Mouse (Mus musculus) liver, embryonic 14.5 days (tissue): ENCODE measurements around the gene 9930104L06Rik. TPM values are rescaled to one million over a fixed set of nuclear protein-coding genes. Genes with fewer than 3 reads are reported as not detected.
"Not testable (repeated sequence)": the region's sequence is repeated elsewhere in the genome, so short reads cannot be mapped to it uniquely, and the experiment has no call there.

Experiments used
- ATAC-seq: fragments of 200-750 bp; cut with Nextera tagmentation; 2 replicates; pipeline ENCODE4 v1.8.0; 2017; ENCODE audit warnings: moderate number of reproducible peaks, mild to moderate bottlenecking, moderate library complexity; ENCODE audit not compliant: insufficient read depth
- DNase-seq, 3 experiments: peaks; one replicate each; pipeline ENCODE4 v3.0.0-alpha.2; 2012 to 2013; ENCODE audit warnings: low read depth in 3 of 3, low spot score in 3 of 3
- H3K27ac ChIP-seq: fragments of 300-500 bp; sonication (generic); 2 replicates; pipeline ENCODE4 v1.5.1; 2014; ENCODE audit warnings: moderate library complexity, mild to moderate bottlenecking, control low read depth, inconsistent platforms
- H3K27me3 ChIP-seq: fragments of 300-500 bp; sonication (generic); 2 replicates; pipeline ENCODE4 v1.6.1; 2014; ENCODE audit warnings: mild to moderate bottlenecking, low read length, moderate library complexity; ENCODE audit not compliant: control insufficient read depth, insufficient read depth
- H3K36me3 ChIP-seq: fragments of 300-500 bp; sonication (generic); replicated peaks from 2 replicates; pipeline ENCODE4 v1.6.1; 2014; ENCODE audit warnings: low read depth; ENCODE audit not compliant: control insufficient read depth, insufficient read depth
- H3K4me1 ChIP-seq, 2 experiments: fragments of 200-500 bp in 1 of 2; fragments of 300-500 bp in 1 of 2; sonication (generic) in 1 of 2; replicated peaks; 2 replicates each; pipeline ENCODE4 v1.6.1; 2012 to 2014; ENCODE audit warnings: antibody characterized with exemption in 1 of 2, inconsistent platforms in 1 of 2, low read length in 1 of 2; ENCODE audit not compliant: control insufficient read depth in 2 of 2, insufficient read depth in 2 of 2
- H3K4me2 ChIP-seq: fragments of 300-500 bp; sonication (generic); 2 replicates; pipeline ENCODE4 v1.6.1; 2014; ENCODE audit warnings: low read depth, mild to moderate bottlenecking, control low read depth, moderate library complexity
- H3K4me3 ChIP-seq, 2 experiments: fragments of 200-500 bp in 1 of 2; fragments of 300-500 bp in 1 of 2; sonication (generic) in 1 of 2; 2 replicates each; pipeline ENCODE4 v1.5.1; 2012 to 2014; ENCODE audit warnings: low read depth in 2 of 2, low read length in 2 of 2, mild to moderate bottlenecking in 2 of 2, control low read depth in 1 of 2, inconsistent platforms in 1 of 2, moderate library complexity in 1 of 2; ENCODE audit not compliant: insufficient read depth in 1 of 2
- H3K9ac ChIP-seq: fragments of 300-500 bp; sonication (generic); replicated peaks from 2 replicates; pipeline ENCODE4 v1.6.1; 2014; ENCODE audit warnings: mild to moderate bottlenecking, control low read depth, moderate library complexity
- H3K9me3 ChIP-seq: fragments of 300-500 bp; sonication (generic); 2 replicates; pipeline ENCODE4 v1.6.1; 2016; ENCODE audit warnings: low read length, mixed read lengths; ENCODE audit not compliant: control insufficient read depth
- CTCF ChIP-seq: IDR thresholded peaks from 2 replicates; pipeline ENCODE4 v1.5.1; 2016; ENCODE audit warnings: antibody characterized with exemption, low read depth, control low read depth
- EP300 ChIP-seq: IDR thresholded peaks from 2 replicates; pipeline ENCODE4 v1.6.1; 2016; ENCODE audit warnings: antibody characterized with exemption, low read depth
- WGBS: fragments of 180-500 bp; shearing (Covaris S2); extraction: QIAGEN DNeasy Blood & Tissue Kit; methylation state at CpG from one replicate; pipeline ENCODE4 v1.1.7; 2014; ENCODE audit not compliant: insufficient replicate concordance; 5-methylcytosine and 5-hydroxymethylcytosine counted together
- polyA plus RNA-seq, 2 experiments: library from polyadenylated mRNA; depleted of rRNA in 1 of 2; stranded (reverse) in 1 of 2; unstranded in 1 of 2; fragments of >200 nt; fragmentation: Nextera tagmentation in 1 of 2; extraction: Ambion mirVana in 1 of 2; gene quantifications; 2 replicates each; pipeline versions ENCODE4 v1.2.1 to v1.2.3; 2012 to 2014

9930104L06Rik gene
- polyA plus RNA-seq, 2 experiments, result 0.94 to 5.8 TPM

DNA sequence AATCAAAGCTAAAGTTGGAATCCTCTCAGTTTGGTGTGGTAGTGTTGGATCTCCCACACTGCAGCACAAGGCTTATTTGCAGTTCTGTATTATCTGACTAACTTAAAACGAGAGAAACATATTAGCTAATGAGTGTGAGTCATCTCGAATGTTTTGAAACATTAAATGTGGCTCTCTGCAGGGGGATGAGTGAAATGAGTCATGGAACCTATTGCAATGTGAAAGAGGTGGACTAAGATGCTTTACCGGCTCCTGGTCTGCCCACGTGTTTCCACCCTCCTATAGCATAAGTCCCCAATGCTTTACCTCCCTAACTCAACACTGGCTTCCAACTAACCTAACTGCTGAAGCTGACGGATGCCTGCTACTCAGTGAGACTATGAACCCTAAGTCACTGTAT is 8.7 kb upstream of the 9930104L06Rik start:
- TF ChIP-seq CTCF (no peak), EP300 (no peak)
- ATAC-seq (no peak), DNase-seq (no peak)
- 86% methylated on average over 5 of the region's 5 CpGs for WGBS
- Histone ChIP-seq H3K27me3 (no peaks in the 10 kb centered on the region), H3K4me1 (no peaks in the 10 kb centered on the region), H3K4me3 (no peak overlapping the region), H3K36me3 (peaks cover 80% of the 10 kb centered on the region), H3K9ac (no peak overlapping the region), H3K4me2 (no peak overlapping the region), H3K27ac (no peak overlapping the region), H3K9me3 (no peaks in the 10 kb centered on the region)

DNA sequence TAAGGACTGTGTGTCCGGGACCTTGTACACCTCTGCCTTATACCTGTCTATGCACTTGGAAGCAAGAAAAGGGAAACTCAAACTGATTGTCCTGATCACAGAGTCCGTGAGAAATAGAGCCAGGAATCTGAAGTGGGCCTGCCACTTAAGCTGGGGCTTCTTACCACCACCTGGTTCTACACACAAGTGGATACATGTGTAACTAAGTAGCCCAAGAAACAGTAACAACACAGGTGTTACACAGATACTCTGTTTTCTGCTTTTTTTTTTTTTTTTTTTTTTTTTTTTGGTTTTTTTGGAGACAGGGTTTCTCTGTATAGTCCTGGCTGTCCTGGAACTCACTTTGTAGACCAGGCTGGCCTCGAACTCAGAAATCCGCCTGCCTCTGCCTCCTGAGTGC is 2.4 kb downstream of the 9930104L06Rik start, which contains the start of gene Cdca8:
TSS of gene Cdca8 (minus strand) at position 101 of the 400 bp plus-strand sequence.
- not testable (repeated sequence) for H3K9ac ChIP-seq, H3K4me1 ChIP-seq, H3K9me3 ChIP-seq, DNase-seq, H3K27me3 ChIP-seq, H3K36me3 ChIP-seq, H3K27ac ChIP-seq, ATAC-seq
- WGBS, result 80% methylated on average over 4 of the region's 4 CpGs
- peak within 1 kb of the TSS; percentile 84 for H3K4me2 ChIP-seq
- peak within 1 kb of the TSS in 1 of 2 experiments; percentile 88; a peak in 1 of 4 replicates for H3K4me3 ChIP-seq

- H3K4me3 ChIP-seq, result no peak overlapping the region
- WGBS, result 9% methylated on average over 4 of the region's 4 CpGs
- H3K9me3 ChIP-seq, result no peaks in the 10 kb centered on the region
- ATAC-seq (no peak), DNase-seq (peak; percentile 41 to 54 (median 50))
- H3K4me1 ChIP-seq, result peaks cover 0 to under 1% of the 10 kb centered on the region in 2 experiments; a peak in 1 of 4 replicates
- no peaks in the 10 kb centered on the region; the same call in 1 of the 2 replicates for H3K36me3 ChIP-seq
- no peak overlapping the region for H3K9ac ChIP-seq
- no peak overlapping the region for H3K27ac ChIP-seq
- H3K4me2 ChIP-seq, result no peak overlapping the region
- no peaks in the 10 kb centered on the region for H3K27me3 ChIP-seq
- TF ChIP-seq EP300 (no peak), CTCF (peak; percentile 96)
Observed at GRCm38 (mm10) chr4:124943022-124943421, 6.2 kb downstream of the 9930104L06Rik start.

DNA sequence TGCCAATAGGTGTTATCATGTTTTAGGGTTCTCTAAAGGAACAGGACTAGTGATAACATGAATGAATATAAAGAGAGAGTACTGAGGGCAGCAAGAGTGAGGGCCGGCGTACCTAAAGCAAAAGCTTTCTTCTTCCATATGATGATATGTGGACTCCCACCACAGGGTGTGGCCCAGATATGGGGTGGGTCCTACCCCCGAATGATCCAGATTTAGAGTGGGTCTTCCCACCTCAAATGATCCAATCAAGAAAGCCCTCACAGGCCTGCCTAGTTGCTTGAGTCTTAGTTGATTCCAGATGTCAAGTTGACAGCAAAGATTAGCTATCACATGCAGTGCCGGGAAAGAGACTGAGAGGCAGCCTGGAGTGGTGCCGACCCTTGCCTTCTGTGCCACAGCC is 6.9 kb downstream of the 9930104L06Rik start:
- H3K4me2 ChIP-seq, result no peak overlapping the region
- TF ChIP-seq CTCF, result no peak
- no peak for TF ChIP-seq EP300
- DNase-seq, result no peak
- H3K36me3 ChIP-seq, result no peaks in the 10 kb centered on the region; the same call in 1 of the 2 replicates
- H3K9ac ChIP-seq, result no peak overlapping the region
- no peak for ATAC-seq
- no peak overlapping the region for H3K27ac ChIP-seq
- 67% methylated on average over 5 of the region's 5 CpGs for WGBS
- H3K4me3 ChIP-seq, result no peak overlapping the region
- no peaks in the 10 kb centered on the region for H3K4me1 ChIP-seq
- H3K27me3 ChIP-seq, result no peaks in the 10 kb centered on the region
- no peaks in the 10 kb centered on the region for H3K9me3 ChIP-seq

DNA sequence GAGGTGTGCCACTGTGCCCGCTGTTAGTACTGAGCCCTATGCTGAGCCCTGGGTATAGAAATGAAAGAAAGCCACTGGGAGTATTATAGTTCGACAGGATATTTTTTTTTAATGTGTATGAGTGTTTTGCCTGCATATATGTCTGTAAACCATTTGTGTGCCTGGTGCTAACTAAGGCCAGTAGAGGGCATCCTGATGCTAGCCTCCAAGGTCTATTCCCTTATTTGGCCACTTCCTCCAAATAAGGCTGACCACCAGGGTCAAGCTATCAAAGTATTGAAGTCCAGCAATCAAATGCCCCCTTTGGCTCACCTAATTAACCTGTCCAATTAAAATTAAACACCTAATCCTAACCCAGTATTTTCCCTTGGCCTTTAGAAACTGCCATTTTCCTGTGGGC is 8.1 kb downstream of the 9930104L06Rik start:
- H3K36me3 ChIP-seq, result no peaks in the 10 kb centered on the region
- no peaks in the 10 kb centered on the region for H3K27me3 ChIP-seq
- H3K9me3 ChIP-seq, result no peaks in the 10 kb centered on the region
- peak; percentile 13; the same call in 1 of the 2 replicates for TF ChIP-seq CTCF
- TF ChIP-seq EP300, result no peak
- no peaks in the 10 kb centered on the region for H3K4me1 ChIP-seq
- 52% methylated on average over 2 of the region's 2 CpGs for WGBS
- no peak overlapping the region for H3K27ac ChIP-seq
- no peak for DNase-seq
- H3K9ac ChIP-seq, result no peak overlapping the region
- ATAC-seq, result no peak
- no peak overlapping the region for H3K4me2 ChIP-seq
- H3K4me3 ChIP-seq, result no peak overlapping the region
